Mouse (Mus musculus) liver, embryonic 16.5 days (tissue): Measurements from ENCODE around the gene Abhd6. TPM values are rescaled to one million over a fixed set of nuclear protein-coding genes. Genes with fewer than 3 reads are reported as not detected.

ENCODE experiments used
- ATAC-seq: fragments of 200-750 bp; cut with Nextera tagmentation; 2 replicates; pipeline ENCODE4 v1.8.0; 2017; ENCODE audit warnings: low read depth, mild to moderate bottlenecking, moderate number of reproducible peaks, moderate library complexity
- H3K27ac ChIP-seq: fragments of 300-500 bp; sonication (generic); 2 replicates; pipeline ENCODE4 v1.5.1; 2014; ENCODE audit warnings: mild to moderate bottlenecking, low read length
- H3K27me3 ChIP-seq: fragments of 300-500 bp; sonication (generic); 2 replicates; pipeline ENCODE4 v1.6.1; 2014; ENCODE audit warnings: low read depth, low read length, mixed read lengths; ENCODE audit not compliant: control insufficient read depth, insufficient read depth
- H3K36me3 ChIP-seq: fragments of 300-500 bp; sonication (generic); 2 replicates; pipeline ENCODE4 v1.6.1; 2014; ENCODE audit warnings: mild to moderate bottlenecking; ENCODE audit not compliant: control insufficient read depth, insufficient read depth
- H3K4me1 ChIP-seq: fragments of 300-500 bp; sonication (generic); 2 replicates; pipeline ENCODE4 v1.6.1; 2014; ENCODE audit warnings: low read depth, low read length, mixed read lengths; ENCODE audit not compliant: control insufficient read depth
- H3K4me2 ChIP-seq: fragments of 300-500 bp; sonication (generic); 2 replicates; pipeline ENCODE4 v1.6.1; 2014; ENCODE audit warnings: low read depth, low read length, mixed read lengths
- H3K4me3 ChIP-seq: fragments of 300-500 bp; sonication (generic); 2 replicates; pipeline ENCODE4 v1.5.1; 2014; ENCODE audit warnings: low read depth, mild to moderate bottlenecking, low read length
- H3K9ac ChIP-seq: fragments of 300-500 bp; sonication (generic); 2 replicates; pipeline ENCODE4 v1.6.1; 2014; ENCODE audit warnings: low read depth, low read length
- H3K9me3 ChIP-seq: fragments of 300-500 bp; sonication (generic); replicated peaks from 2 replicates; pipeline ENCODE4 v1.6.1; 2016; ENCODE audit warnings: low read length; ENCODE audit not compliant: control insufficient read depth
- WGBS: fragments of 180-500 bp; shearing (Covaris S2); extraction: QIAGEN DNeasy Blood & Tissue Kit; methylation state at CpG from one replicate; pipeline ENCODE4 v1.1.7; 2014; ENCODE audit not compliant: insufficient replicate concordance; 5-methylcytosine and 5-hydroxymethylcytosine counted together
- polyA plus RNA-seq: library from polyadenylated mRNA; unstranded; fragments of >200 nt; fragmentation: Nextera tagmentation; extraction: Ambion mirVana; gene quantifications from 2 replicates; pipeline ENCODE4 v1.2.1, GENCODE M21; 2015

The Abhd6 gene
- polyA plus RNA-seq, 1 experiment from 2014 or later: 8.8 TPM

- H3K4me2 ChIP-seq: no peak overlapping the region
- H3K27ac ChIP-seq: no peak overlapping the region
- H3K36me3 ChIP-seq: no peaks in the 10 kb centered on the region
- no peak overlapping the region for H3K9ac ChIP-seq
- no peaks in the 10 kb centered on the region for H3K4me1 ChIP-seq
- no peak overlapping the region for H3K4me3 ChIP-seq
- ATAC-seq: no peak
- H3K27me3 ChIP-seq: no peaks in the 10 kb centered on the region
- WGBS: 67% methylated on average over 17 of the region's 17 CpGs
- H3K9me3 ChIP-seq: no peaks in the 10 kb centered on the region
Measured at GRCm38 (mm10) chr14:8054310-8055102, 51.8 kb downstream of the Abhd6 start.

GRCm38 (mm10) chr14:8056076-8056475, 53.4 kb downstream of the Abhd6 start:
- Histone ChIP-seq H3K9ac (no peak overlapping the region), H3K27me3 (no peaks in the 10 kb centered on the region), H3K27ac (no peak overlapping the region), H3K9me3 (no peaks in the 10 kb centered on the region), H3K4me2 (no peak overlapping the region), H3K4me1 (no peaks in the 10 kb centered on the region), H3K4me3 (no peak overlapping the region), H3K36me3 (no peaks in the 10 kb centered on the region)
- 71% methylated on average over 5 of the region's 5 CpGs for WGBS
- no peak for ATAC-seq

- H3K27ac ChIP-seq: no peak overlapping the region
- no peak overlapping the region for H3K9ac ChIP-seq
- no peak overlapping the region for H3K4me2 ChIP-seq
- no peaks in the 10 kb centered on the region for H3K36me3 ChIP-seq
- no peaks in the 10 kb centered on the region; the same call in none of the 2 replicates for H3K4me1 ChIP-seq
- no peak for ATAC-seq
- no peak overlapping the region for H3K4me3 ChIP-seq
- WGBS: 75% methylated on average over 7 of the region's 7 CpGs
- no peaks in the 10 kb centered on the region for H3K9me3 ChIP-seq
- no peaks in the 10 kb centered on the region for H3K27me3 ChIP-seq
Measured at GRCm38 (mm10) chr14:8059938-8060337, 57.2 kb downstream of the Abhd6 start.

- no peak for ATAC-seq
- Histone ChIP-seq H3K27ac (no peak overlapping the region), H3K27me3 (no peaks in the 10 kb centered on the region), H3K9ac (no peak overlapping the region), H3K36me3 (no peaks in the 10 kb centered on the region), H3K4me2 (no peak overlapping the region), H3K4me3 (no peak overlapping the region), H3K4me1 (no peaks in the 10 kb centered on the region; the same call in none of the 2 replicates), H3K9me3 (no peaks in the 10 kb centered on the region)
- 18% methylated on average over 3 of the region's 3 CpGs for WGBS
Measured at GRCm38 (mm10) chr14:8062076-8062475, 59.4 kb downstream of the Abhd6 start.

- Histone ChIP-seq H3K4me3 (no peak overlapping the region), H3K9ac (no peak overlapping the region), H3K27ac (no peak overlapping the region), H3K36me3 (no peaks in the 10 kb centered on the region), H3K9me3 (no peaks in the 10 kb centered on the region), H3K27me3 (no peaks in the 10 kb centered on the region), H3K4me2 (no peak overlapping the region), H3K4me1 (no peaks in the 10 kb centered on the region; the same call in none of the 2 replicates)
- ATAC-seq: no peak
- WGBS: 69% methylated on average over 3 of the region's 3 CpGs
Measured at GRCm38 (mm10) chr14:8062537-8063301, 60.0 kb downstream of the Abhd6 start.

GRCm38 (mm10) chr14:8063835-8064785, 61.4 kb downstream of the Abhd6 start:
- Histone ChIP-seq H3K27ac (no peak overlapping the region), H3K9me3 (no peaks in the 10 kb centered on the region), H3K27me3 (no peaks in the 10 kb centered on the region), H3K36me3 (no peaks in the 10 kb centered on the region), H3K4me3 (no peak overlapping the region), H3K9ac (no peak overlapping the region), H3K4me1 (no peaks in the 10 kb centered on the region; the same call in none of the 2 replicates), H3K4me2 (no peak overlapping the region)
- peak; percentile 45; the same call in 1 of the 2 replicates for ATAC-seq
- WGBS: 45% methylated on average over 8 of the region's 8 CpGs

- WGBS: under 1% methylated on average over 47 of the region's 47 CpGs
- peak; percentile 96 for ATAC-seq
- no peaks in the 10 kb centered on the region for H3K9me3 ChIP-seq
- H3K4me1 ChIP-seq: peaks cover 10% of the 10 kb centered on the region
- 0 out of 2 replicates have a peak, but pooled peaks cover 2% of the 10 kb centered on the region for H3K36me3 ChIP-seq
- H3K4me2 ChIP-seq: peak within 1 kb of the TSS; percentile 95
- peak within 1 kb of the TSS; percentile 86 for H3K4me3 ChIP-seq
- peak within 1 kb of the TSS; percentile 84 for H3K9ac ChIP-seq
- peak within 1 kb of the TSS; percentile 93 for H3K27ac ChIP-seq
- no peaks in the 10 kb centered on the region for H3K27me3 ChIP-seq
Measured at GRCm38 (mm10) chr14:8080165-8080679, 77.5 kb downstream of the Abhd6 start, which contains the start of gene Rpp14. Rpp14 (plus strand) TSS chr14:8080367.

- ATAC-seq: peak; percentile 23
- WGBS: under 1% methylated on average over 11 of the region's 11 CpGs
- no peaks in the 10 kb centered on the region for H3K9me3 ChIP-seq
- 0 out of 2 replicates have a peak, but pooled peaks cover 2% of the 10 kb centered on the region for H3K36me3 ChIP-seq
- H3K27ac ChIP-seq: peak overlapping the region; percentile 93
- peak overlapping the region; percentile 86 for H3K4me3 ChIP-seq
- no peaks in the 10 kb centered on the region for H3K27me3 ChIP-seq
- peaks cover 10% of the 10 kb centered on the region for H3K4me1 ChIP-seq
- H3K9ac ChIP-seq: peak overlapping the region; percentile 84
- H3K4me2 ChIP-seq: peak overlapping the region; percentile 95
Measured at GRCm38 (mm10) chr14:8080718-8081117, 78.0 kb downstream of the Abhd6 start.
